In the genomic region with DNA sequence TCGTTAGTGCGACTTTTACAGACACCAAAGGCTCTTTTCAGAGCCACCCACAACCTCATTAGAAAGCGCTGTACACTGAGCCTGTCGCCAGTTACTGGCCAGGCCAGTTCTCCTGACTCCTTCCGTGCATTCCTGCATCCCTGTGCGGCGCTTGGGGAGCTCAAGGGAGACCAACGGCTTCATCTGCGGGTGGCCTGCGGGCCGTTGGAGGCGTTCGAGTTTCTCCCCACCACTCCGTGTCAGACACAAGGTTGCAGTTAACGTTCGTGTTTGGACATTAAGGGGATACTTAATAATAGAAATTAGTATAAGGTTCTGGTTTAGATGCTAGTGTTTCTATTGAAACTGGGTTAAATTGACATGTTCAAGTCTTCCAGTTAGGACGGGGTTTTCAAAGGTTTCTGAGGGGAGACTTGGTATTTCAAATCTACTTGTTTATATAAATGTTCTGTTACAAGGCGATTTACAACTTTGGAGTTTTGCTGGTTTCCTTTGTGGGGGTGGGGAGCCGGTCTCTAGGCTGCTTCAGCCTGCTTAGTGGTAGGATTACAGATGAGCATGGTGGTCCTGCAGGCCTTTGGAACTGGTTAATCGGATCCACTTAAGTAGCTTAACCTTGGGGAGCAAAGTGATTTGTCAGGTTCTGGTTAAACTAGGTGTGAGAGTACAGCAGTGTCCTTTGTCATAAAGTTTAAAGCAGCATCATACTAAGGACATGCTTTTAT, we compare ENCODE assay signal across 8 mouse cellular contexts. TPM values are rescaled to one million over a fixed set of nuclear protein-coding genes. Genes with fewer than 3 reads are reported as not detected.
DNase-seq lines count a peak whose midpoint lies in the region; ATAC-seq lines count a peak whose summit lies in the region.

No protein-coding gene starts in this region.

- peak overlapping the region; percentile 83 for H3K4me3 ChIP-seq in embryonic facial prominence, embryonic 10.5 days
- H3K4me3 ChIP-seq in midbrain, embryonic 10.5 days: peak overlapping the region; percentile 73

- ATAC-seq in inflammation-experienced regulatory T-cells, adult 6 months: peak; percentile 9

- peaks cover 19% of the 10 kb centered on the region for H3K36me3 ChIP-seq in embryonic facial prominence, embryonic 10.5 days (replicated peaks)
- H3K36me3 ChIP-seq in midbrain, embryonic 10.5 days: peaks cover 12% of the 10 kb centered on the region

- H3K27ac ChIP-seq in embryonic facial prominence, embryonic 10.5 days (replicated peaks): peak overlapping the region; percentile 96
- H3K27ac ChIP-seq in midbrain, embryonic 10.5 days (replicated peaks): peak overlapping the region; percentile 93

- H3K4me1 ChIP-seq in embryonic facial prominence, embryonic 10.5 days: peaks cover 47% of the 10 kb centered on the region
- peaks cover 57% of the 10 kb centered on the region for H3K4me1 ChIP-seq in midbrain, embryonic 10.5 days

- peak; percentile 44 to 60 for DNase-seq in cerebellum, postnatal 10 days
- no peak for DNase-seq in cerebellum, adult 11-12 months
- DNase-seq in 416B (ENCODE audit: low read depth): peak; percentile 69
- DNase-seq in embryonic facial prominence, embryonic 10.5 days (ENCODE audit: low spot score): peak; percentile 44
- peak; percentile 36 for DNase-seq in midbrain, embryonic 10.5 days (ENCODE audit: low spot score)
- peak; percentile 55 for DNase-seq in thymus, postnatal 4 days
- no peak for DNase-seq in adrenal gland, postnatal 25 days

- peaks cover 41% of the 10 kb centered on the region for H3K27me3 ChIP-seq in embryonic facial prominence, embryonic 10.5 days (replicated peaks; ENCODE audit: low read depth, poor library complexity, severe bottlenecking)
- H3K27me3 ChIP-seq in midbrain, embryonic 10.5 days (ENCODE audit: low read depth, poor library complexity, severe bottlenecking): peaks cover 46% of the 10 kb centered on the region

- WGBS in embryonic facial prominence, embryonic 10.5 days: under 1% methylated on average over 20 of the region's 20 CpGs
- WGBS in midbrain, embryonic 10.5 days: under 1% methylated on average over 20 of the region's 20 CpGs

- no peaks in the 10 kb centered on the region for H3K9me3 ChIP-seq in embryonic facial prominence, embryonic 10.5 days
- no peaks in the 10 kb centered on the region for H3K9me3 ChIP-seq in midbrain, embryonic 10.5 days (replicated peaks)

RNA-seq across cellular contexts. Expression of a gene that starts 0.8 kb away (rescaled TPM):
- 17.8 and 19.0 TPM in 2 replicates for polyA plus RNA-seq in embryonic facial prominence, embryonic 10.5 days (2016; fragmentation: Nextera tagmentation; extraction: Ambion mirVana)
- polyA plus RNA-seq in inflammation-experienced regulatory T-cells, adult 6 months (2017; shearing (Covaris generic)): 1 to 10 TPM; 3.1 to 5.0 (median 4.2) TPM
- 20.4 and 31.6 TPM in 2 replicates for polyA plus RNA-seq in midbrain, embryonic 10.5 days (2016; fragmentation: Nextera tagmentation; extraction: Ambion mirVana)
- total RNA-seq in adrenal gland, postnatal 25 days (2021): 21.2 and 25.6 TPM in 2 replicates

RNA-seq across cellular contexts. Expression of a gene that starts 0.8 kb away (rescaled TPM):
- polyA plus RNA-seq in embryonic facial prominence, embryonic 10.5 days (2016; fragmentation: Nextera tagmentation; extraction: Ambion mirVana): 0.19 and 0.40 TPM in 2 replicates
- polyA plus RNA-seq in inflammation-experienced regulatory T-cells, adult 6 months (2017; shearing (Covaris generic)): under 1 TPM in 2 of 3 experiments, not detected in 1; 0.14 to 0.40 TPM
- 0.25 and 0.26 TPM in 2 replicates for polyA plus RNA-seq in midbrain, embryonic 10.5 days (2016; fragmentation: Nextera tagmentation; extraction: Ambion mirVana)
- 0.21 TPM in 1 of 2 replicates, not detected in the other for total RNA-seq in adrenal gland, postnatal 25 days (2021)

RNA-seq across cellular contexts. Expression of a gene that starts 6.6 kb away (rescaled TPM):
- 23.0 and 25.0 TPM in 2 replicates for polyA plus RNA-seq in embryonic facial prominence, embryonic 10.5 days (2016; fragmentation: Nextera tagmentation; extraction: Ambion mirVana)
- 1 to 10 TPM; 2.9 to 5.2 (median 4.3) TPM for polyA plus RNA-seq in inflammation-experienced regulatory T-cells, adult 6 months (2017; shearing (Covaris generic))
- 34.1 and 69.6 TPM in 2 replicates for polyA plus RNA-seq in midbrain, embryonic 10.5 days (2016; fragmentation: Nextera tagmentation; extraction: Ambion mirVana)
- total RNA-seq in adrenal gland, postnatal 25 days (2021): 8.5 and 9.6 TPM in 2 replicates

RNA-seq across cellular contexts. Expression of a gene that starts 16.6 kb away (rescaled TPM):
- polyA plus RNA-seq in embryonic facial prominence, embryonic 10.5 days (2016; fragmentation: Nextera tagmentation; extraction: Ambion mirVana): 255 and 258 TPM in 2 replicates
- polyA plus RNA-seq in inflammation-experienced regulatory T-cells, adult 6 months (2017; shearing (Covaris generic)): 10 to 100 TPM; 12.8 to 24.5 (median 15.7) TPM
- polyA plus RNA-seq in midbrain, embryonic 10.5 days (2016; fragmentation: Nextera tagmentation; extraction: Ambion mirVana): 274 and 296 TPM in 2 replicates
- total RNA-seq in adrenal gland, postnatal 25 days (2021): 154 and 161 TPM in 2 replicates

RNA-seq across cellular contexts. Expression of a gene that starts 22.6 kb away (rescaled TPM):
- polyA plus RNA-seq in embryonic facial prominence, embryonic 10.5 days (2016; fragmentation: Nextera tagmentation; extraction: Ambion mirVana): 19.0 and 19.1 TPM in 2 replicates
- polyA plus RNA-seq in inflammation-experienced regulatory T-cells, adult 6 months (2017; shearing (Covaris generic)): 10 to 100 TPM; 18.8 to 24.0 (median 20.3) TPM
- polyA plus RNA-seq in midbrain, embryonic 10.5 days (2016; fragmentation: Nextera tagmentation; extraction: Ambion mirVana): 17.7 and 19.3 TPM in 2 replicates
- 30.0 and 30.1 TPM in 2 replicates for total RNA-seq in adrenal gland, postnatal 25 days (2021)

Comparison
In these comparisons a context has a peak if more than half of its experiments do, and no peak if none do; other contexts are left out.
1. DNase-seq: peak in cerebellum, postnatal 10 days (2 of 2), 416B (single experiment), embryonic facial prominence, embryonic 10.5 days (single experiment), midbrain, embryonic 10.5 days (single experiment) and thymus, postnatal 4 days (single experiment); none in cerebellum, adult 11-12 months (single experiment) and adrenal gland, postnatal 25 days (single experiment).